Mouse (Mus musculus) kidney, embryonic 15.5 days (tissue): ENCODE data around the gene St6galnac6. TPM values are rescaled to one million over a fixed set of nuclear protein-coding genes. Genes with fewer than 3 reads are reported as not detected.

Experiments
- ATAC-seq: fragments of 200-750 bp; cut with Nextera tagmentation; replicated peaks from 2 replicates; pipeline ENCODE4 v1.8.0; 2017; ENCODE audit warnings: moderate TSS enrichment; ENCODE audit not compliant: low FRiP score
- H3K27ac ChIP-seq: fragments of 300-500 bp; sonication (generic); 2 replicates; pipeline ENCODE4 v1.5.1; 2015; ENCODE audit warnings: mild to moderate bottlenecking, inconsistent platforms
- H3K27me3 ChIP-seq: fragments of 300-500 bp; sonication (generic); 2 replicates; pipeline ENCODE4 v1.6.1; 2015; ENCODE audit warnings: inconsistent platforms
- H3K36me3 ChIP-seq: fragments of 300-500 bp; sonication (generic); 2 replicates; pipeline ENCODE4 v1.6.1; 2015; ENCODE audit warnings: inconsistent platforms
- H3K4me1 ChIP-seq: fragments of 300-500 bp; sonication (generic); 2 replicates; pipeline ENCODE4 v1.6.1; 2015; ENCODE audit warnings: inconsistent platforms
- H3K4me2 ChIP-seq: fragments of 300-500 bp; sonication (generic); 2 replicates; pipeline ENCODE4 v1.6.1; 2015; ENCODE audit warnings: moderate library complexity, mild to moderate bottlenecking, inconsistent platforms
- H3K4me3 ChIP-seq: fragments of 300-500 bp; sonication (generic); replicated peaks from 2 replicates; pipeline ENCODE4 v1.5.1; 2015; ENCODE audit warnings: mild to moderate bottlenecking, inconsistent platforms
- H3K9ac ChIP-seq: fragments of 300-500 bp; sonication (generic); 2 replicates; pipeline ENCODE4 v1.6.1; 2015; ENCODE audit warnings: mild to moderate bottlenecking, inconsistent platforms
- H3K9me3 ChIP-seq: fragments of 300-500 bp; sonication (generic); replicated peaks from 2 replicates; pipeline ENCODE4 v1.6.1; 2016; ENCODE audit warnings: inconsistent platforms
- WGBS: fragments of 180-500 bp; shearing (Covaris S2); methylation state at CpG from one replicate; pipeline ENCODE4 v1.1.7; 2015; ENCODE audit warnings: mixed read lengths; 5-methylcytosine and 5-hydroxymethylcytosine counted together
- polyA plus RNA-seq: library from polyadenylated mRNA; unstranded; fragments of >200 nt; fragmentation: Nextera tagmentation; extraction: Ambion mirVana; gene quantifications from 2 replicates; pipeline ENCODE4 v1.2.1, GENCODE M21; 2015

Gene St6galnac6
- 17.0 and 17.6 TPM in 2 replicates for polyA plus RNA-seq

GRCm38 (mm10) chr2:32599409-32599808 lies at the start of gene St6galnac6:
TSS of gene St6galnac6 (plus strand) at chr2:32599709.
- Histone ChIP-seq H3K27ac (no peak within 1 kb of the TSS), H3K27me3 (no peaks in the 10 kb centered on the region), H3K9me3 (no peaks in the 10 kb centered on the region), H3K36me3 (peaks cover 23% of the 10 kb centered on the region), H3K9ac (no peak within 1 kb of the TSS), H3K4me1 (peaks cover 20% of the 10 kb centered on the region), H3K4me2 (no peak within 1 kb of the TSS), H3K4me3 (no peak within 1 kb of the TSS)
- ATAC-seq: no peak
- 92% methylated on average over 3 of the region's 3 CpGs for WGBS

- Histone ChIP-seq H3K9me3 (no peaks in the 10 kb centered on the region), H3K9ac (no peak overlapping the region), H3K4me1 (peaks cover 14% of the 10 kb centered on the region), H3K4me2 (no peak overlapping the region), H3K4me3 (no peak overlapping the region), H3K36me3 (no peaks in the 10 kb centered on the region), H3K27me3 (no peaks in the 10 kb centered on the region), H3K27ac (peak overlapping the region; percentile 4; the same call in 1 of the 2 replicates)
- whole genome bisulfite sequencing: 64% methylated on average over 6 of the region's 6 CpGs
- no peak for ATAC-seq
Measured at GRCm38 (mm10) chr2:32549764-32550163, 49.7 kb upstream of the St6galnac6 start.

GRCm38 (mm10) chr2:32551236-32551635 lies 48.3 kb upstream of the St6galnac6 start:
- no peaks in the 10 kb centered on the region for H3K9me3 ChIP-seq
- WGBS: 80% methylated on average over 5 of the region's 5 CpGs
- no peaks in the 10 kb centered on the region for H3K27me3 ChIP-seq
- ATAC-seq: no peak
- H3K9ac ChIP-seq: no peak overlapping the region
- no peak overlapping the region for H3K27ac ChIP-seq
- peaks cover 20% of the 10 kb centered on the region for H3K4me1 ChIP-seq
- H3K36me3 ChIP-seq: no peaks in the 10 kb centered on the region
- H3K4me3 ChIP-seq: no peak overlapping the region
- no peak overlapping the region for H3K4me2 ChIP-seq

GRCm38 (mm10) chr2:32553592-32554148 lies 45.8 kb upstream of the St6galnac6 start:
- Histone ChIP-seq H3K4me3 (no peak overlapping the region), H3K9ac (no peak overlapping the region), H3K9me3 (no peaks in the 10 kb centered on the region), H3K27me3 (no peaks in the 10 kb centered on the region), H3K27ac (no peak overlapping the region), H3K4me2 (no peak overlapping the region), H3K36me3 (peaks cover 9% of the 10 kb centered on the region), H3K4me1 (peaks cover 14% of the 10 kb centered on the region)
- 74% methylated on average over 7 of the region's 7 CpGs for WGBS
- ATAC-seq: no peak

GRCm38 (mm10) chr2:32555484-32555883 lies 44.0 kb upstream of the St6galnac6 start:
- H3K4me3 ChIP-seq: no peak overlapping the region
- WGBS: 51% methylated on average over 4 of the region's 4 CpGs
- no peak overlapping the region for H3K9ac ChIP-seq
- H3K9me3 ChIP-seq: no peaks in the 10 kb centered on the region
- ATAC-seq: no peak
- H3K4me2 ChIP-seq: no peak overlapping the region
- peaks cover 8% of the 10 kb centered on the region for H3K4me1 ChIP-seq
- peak overlapping the region; percentile 18; the same call in 1 of the 2 replicates for H3K27ac ChIP-seq
- no peaks in the 10 kb centered on the region for H3K27me3 ChIP-seq
- H3K36me3 ChIP-seq: peaks cover 21% of the 10 kb centered on the region

- H3K27me3 ChIP-seq: no peaks in the 10 kb centered on the region
- H3K4me2 ChIP-seq: no peak overlapping the region
- no peak for ATAC-seq
- H3K27ac ChIP-seq: peak overlapping the region; percentile 18; the same call in 1 of the 2 replicates
- WGBS: 79% methylated on average over 7 of the region's 7 CpGs
- no peak overlapping the region for H3K4me3 ChIP-seq
- peaks cover 26% of the 10 kb centered on the region for H3K36me3 ChIP-seq
- H3K4me1 ChIP-seq: peaks cover 6% of the 10 kb centered on the region
- no peaks in the 10 kb centered on the region for H3K9me3 ChIP-seq
- H3K9ac ChIP-seq: no peak overlapping the region
Measured at GRCm38 (mm10) chr2:32556019-32556418, 43.5 kb upstream of the St6galnac6 start.

- H3K36me3 ChIP-seq: peaks cover 54% of the 10 kb centered on the region
- H3K4me2 ChIP-seq: no peak overlapping the region
- no peak overlapping the region for H3K9ac ChIP-seq
- H3K27me3 ChIP-seq: no peaks in the 10 kb centered on the region
- 73% methylated on average over 5 of the region's 5 CpGs for WGBS
- no peak overlapping the region for H3K4me3 ChIP-seq
- no peaks in the 10 kb centered on the region for H3K9me3 ChIP-seq
- peaks cover 6% of the 10 kb centered on the region; the same call in 1 of the 2 replicates for H3K4me1 ChIP-seq
- no peak for ATAC-seq
- no peak overlapping the region for H3K27ac ChIP-seq
Measured at GRCm38 (mm10) chr2:32559570-32559969, 39.9 kb upstream of the St6galnac6 start.

- Histone ChIP-seq H3K9me3 (no peaks in the 10 kb centered on the region), H3K36me3 (peaks cover 77% of the 10 kb centered on the region), H3K27ac (no peak overlapping the region), H3K4me3 (no peak overlapping the region), H3K4me1 (peaks cover 6% of the 10 kb centered on the region), H3K27me3 (no peaks in the 10 kb centered on the region), H3K9ac (no peak overlapping the region), H3K4me2 (no peak overlapping the region)
- 0 out of 2 replicates have a peak, but pooled peaks have one; percentile 23 for ATAC-seq
- WGBS: 49% methylated on average over 4 of the region's 4 CpGs
Measured at GRCm38 (mm10) chr2:32566536-32567063, 32.9 kb upstream of the St6galnac6 start.

- Histone ChIP-seq H3K4me2 (no peak overlapping the region), H3K27me3 (no peaks in the 10 kb centered on the region), H3K36me3 (peaks cover 68% of the 10 kb centered on the region), H3K4me3 (no peak overlapping the region), H3K9ac (no peak overlapping the region; the same call in 1 of the 2 replicates), H3K9me3 (no peaks in the 10 kb centered on the region), H3K4me1 (peaks cover 13% of the 10 kb centered on the region), H3K27ac (no peak overlapping the region)
- no peak for ATAC-seq
- 48% methylated on average over 5 of the region's 5 CpGs for WGBS
Measured at GRCm38 (mm10) chr2:32568149-32568548, 31.4 kb upstream of the St6galnac6 start.

GRCm38 (mm10) chr2:32568941-32569340 lies 30.6 kb upstream of the St6galnac6 start:
- Histone ChIP-seq H3K4me2 (no peak overlapping the region), H3K9ac (no peak overlapping the region), H3K9me3 (no peaks in the 10 kb centered on the region), H3K27ac (no peak overlapping the region), H3K4me1 (peaks cover 13% of the 10 kb centered on the region), H3K27me3 (no peaks in the 10 kb centered on the region), H3K4me3 (no peak overlapping the region), H3K36me3 (peaks cover 65% of the 10 kb centered on the region)
- WGBS: 83% methylated on average over 3 of the region's 3 CpGs
- ATAC-seq: no peak

- ATAC-seq: peak; percentile 76
- WGBS: 2% methylated on average over 36 of the region's 36 CpGs
- H3K4me2 ChIP-seq: peak within 1 kb of the TSS; percentile 89
- H3K4me3 ChIP-seq: peak within 1 kb of the TSS; percentile 75
- peak within 1 kb of the TSS; percentile 69 for H3K9ac ChIP-seq
- H3K27me3 ChIP-seq: 0 out of 2 replicates have a peak, but pooled peaks cover 2% of the 10 kb centered on the region
- H3K4me1 ChIP-seq: peaks cover 23% of the 10 kb centered on the region
- no peaks in the 10 kb centered on the region for H3K9me3 ChIP-seq
- H3K27ac ChIP-seq: peak within 1 kb of the TSS; percentile 52; the same call in 1 of the 2 replicates
- H3K36me3 ChIP-seq: peaks cover 46% of the 10 kb centered on the region
Measured at GRCm38 (mm10) chr2:32570698-32571494, 28.6 kb upstream of the St6galnac6 start, which contains the start of gene Dpm2. TSS of gene Dpm2 (plus strand) at chr2:32570858.

- H3K4me1 ChIP-seq: peaks cover 24% of the 10 kb centered on the region
- 0 out of 2 replicates have a peak overlapping the region, but pooled peaks have one; percentile 89 for H3K4me2 ChIP-seq
- ATAC-seq: no peak
- 91% methylated on average over 11 of the region's 11 CpGs for WGBS
- no peaks in the 10 kb centered on the region for H3K9me3 ChIP-seq
- H3K9ac ChIP-seq: no peak overlapping the region
- H3K27me3 ChIP-seq: peaks cover 13% of the 10 kb centered on the region; the same call in 1 of the 2 replicates
- no peak overlapping the region for H3K27ac ChIP-seq
- H3K4me3 ChIP-seq: 0 out of 2 replicates have a peak overlapping the region, but pooled peaks have one; percentile 75
- H3K36me3 ChIP-seq: peaks cover 33% of the 10 kb centered on the region
Measured at GRCm38 (mm10) chr2:32572196-32572595, 27.3 kb upstream of the St6galnac6 start.
